Mouse (Mus musculus) splenic B cell, adult 2 months (primary cell): ENCODE measurements around the gene Dnttip1.

Experiments
- DNase-seq: peaks from one replicate; pipeline ENCODE4 v3.0.0-alpha.2; 2011; ENCODE audit warnings: low read depth, low spot score
- H3K27me3 ChIP-seq: 2 replicates; pipeline ENCODE4 v1.6.1; 2012; ENCODE audit warnings: mild to moderate bottlenecking, low read length, moderate library complexity, mixed read lengths; ENCODE audit not compliant: control insufficient read depth, poor library complexity, insufficient read depth, severe bottlenecking
- H3K36me3 ChIP-seq: 2 replicates; pipeline ENCODE4 v1.6.1; 2012; ENCODE audit warnings: mild to moderate bottlenecking, low read length, moderate library complexity, mixed read lengths; ENCODE audit not compliant: control insufficient read depth, poor library complexity, insufficient read depth, severe bottlenecking

The Dnttip1 gene

GRCm38 (mm10) chr2:164737377-164738090 is 8.2 kb upstream of the Dnttip1 start:
- no peaks in the 10 kb centered on the region for H3K27me3 ChIP-seq
- DNase-seq = no peak
- no peaks in the 10 kb centered on the region for H3K36me3 ChIP-seq

GRCm38 (mm10) chr2:164739876-164740275 is 5.9 kb upstream of the Dnttip1 start:
- Histone ChIP-seq H3K27me3 (no peaks in the 10 kb centered on the region), H3K36me3 (no peaks in the 10 kb centered on the region)
- no peak for DNase-seq

GRCm38 (mm10) chr2:164744987-164745386 is 796 bp upstream of the Dnttip1 start:
- Histone ChIP-seq H3K36me3 (peaks cover 3% of the 10 kb centered on the region; the same call in 1 of the 2 replicates), H3K27me3 (no peaks in the 10 kb centered on the region)
- DNase-seq = no peak

GRCm38 (mm10) chr2:164746693-164747092 is 910 bp downstream of the Dnttip1 start:
- peaks cover 7% of the 10 kb centered on the region; the same call in 1 of the 2 replicates for H3K36me3 ChIP-seq
- no peaks in the 10 kb centered on the region for H3K27me3 ChIP-seq
- peak; percentile 16 for DNase-seq

- no peaks in the 10 kb centered on the region for H3K27me3 ChIP-seq
- DNase-seq = no peak
- peaks cover 16% of the 10 kb centered on the region for H3K36me3 ChIP-seq
These were observed 2.4 kb downstream of the Dnttip1 start for GRCm38 (mm10) chr2:164748191-164748590.

- no peaks in the 10 kb centered on the region for H3K27me3 ChIP-seq
- peaks cover 16% of the 10 kb centered on the region for H3K36me3 ChIP-seq
- DNase-seq = no peak
These were observed 3.2 kb downstream of the Dnttip1 start for GRCm38 (mm10) chr2:164748991-164749390.

GRCm38 (mm10) chr2:164752454-164752853 is 6.7 kb downstream of the Dnttip1 start:
- H3K36me3 ChIP-seq = peaks cover 20% of the 10 kb centered on the region
- H3K27me3 ChIP-seq = no peaks in the 10 kb centered on the region
- DNase-seq = no peak

GRCm38 (mm10) chr2:164754105-164754504 is 8.3 kb downstream of the Dnttip1 start:
- H3K27me3 ChIP-seq = no peaks in the 10 kb centered on the region
- H3K36me3 ChIP-seq = peaks cover 19% of the 10 kb centered on the region
- no peak for DNase-seq

GRCm38 (mm10) chr2:164754800-164755199 is 9.0 kb downstream of the Dnttip1 start:
- H3K27me3 ChIP-seq = no peaks in the 10 kb centered on the region
- no peak for DNase-seq
- H3K36me3 ChIP-seq = peaks cover 20% of the 10 kb centered on the region

- Histone ChIP-seq H3K27me3 (no peaks in the 10 kb centered on the region), H3K36me3 (peaks cover 9% of the 10 kb centered on the region)
- DNase-seq = no peak
These were observed 12.1 kb downstream of the Dnttip1 start for GRCm38 (mm10) chr2:164757841-164758240.

GRCm38 (mm10) chr2:164758692-164759091 is 12.9 kb downstream of the Dnttip1 start:
- Histone ChIP-seq H3K36me3 (peaks cover 9% of the 10 kb centered on the region), H3K27me3 (no peaks in the 10 kb centered on the region)
- no peak for DNase-seq

- H3K36me3 ChIP-seq = peaks cover 11% of the 10 kb centered on the region
- H3K27me3 ChIP-seq = no peaks in the 10 kb centered on the region
- DNase-seq = no peak
These were observed 14.5 kb downstream of the Dnttip1 start for GRCm38 (mm10) chr2:164760059-164760833.

GRCm38 (mm10) chr2:164761502-164761901 is 15.7 kb downstream of the Dnttip1 start:
- peaks cover 13% of the 10 kb centered on the region for H3K36me3 ChIP-seq
- DNase-seq = no peak
- H3K27me3 ChIP-seq = no peaks in the 10 kb centered on the region

- H3K27me3 ChIP-seq = no peaks in the 10 kb centered on the region
- peaks cover 10% of the 10 kb centered on the region for H3K36me3 ChIP-seq
- DNase-seq = no peak
These were observed 16.2 kb downstream of the Dnttip1 start for GRCm38 (mm10) chr2:164761971-164762370.

GRCm38 (mm10) chr2:164762593-164762992 is 16.8 kb downstream of the Dnttip1 start:
- no peak for DNase-seq
- Histone ChIP-seq H3K27me3 (no peaks in the 10 kb centered on the region), H3K36me3 (peaks cover 9% of the 10 kb centered on the region)
